Mouse (Mus musculus): Measurements from ENCODE around the gene Fam227b.

The Fam227b gene

GRCm38 (mm10) chr2:126151855-126152571 lies at the start of gene Fam227b, which contains the start of gene Dtwd1:
TSS of gene Fam227b (minus strand) at chr2:126152004.
TSS of gene Dtwd1 (plus strand) at chr2:126152141.
- peak; percentile 97 to 99 for DNase-seq (ENCODE audit: low spot score in 2 of 2)

GRCm38 (mm10) chr2:126198971-126199370 lies 47.2 kb upstream of the Fam227b start:
- no peak for DNase-seq (ENCODE audit: low spot score in 2 of 2)

GRCm38 (mm10) chr2:126195631-126196356 lies 44.0 kb upstream of the Fam227b start:
- no peak for DNase-seq (ENCODE audit: low spot score in 2 of 2)

- no peak for DNase-seq (ENCODE audit: low spot score in 2 of 2)
These were observed 40.3 kb upstream of the Fam227b start for GRCm38 (mm10) chr2:126192129-126192528.

GRCm38 (mm10) chr2:126191306-126191705 lies 39.5 kb upstream of the Fam227b start:
- DNase-seq (ENCODE audit: low spot score in 2 of 2), result no peak

GRCm38 (mm10) chr2:126171427-126171826 lies 19.6 kb upstream of the Fam227b start:
- DNase-seq (ENCODE audit: low spot score in 2 of 2), result no peak

GRCm38 (mm10) chr2:126166848-126167617 lies 15.2 kb upstream of the Fam227b start:
- DNase-seq (ENCODE audit: low spot score in 2 of 2), result no peak

GRCm38 (mm10) chr2:126166335-126166734 lies 14.5 kb upstream of the Fam227b start:
- DNase-seq (ENCODE audit: low spot score in 2 of 2), result no peak

- DNase-seq (ENCODE audit: low spot score in 2 of 2), result no peak
These were observed 13.6 kb upstream of the Fam227b start for GRCm38 (mm10) chr2:126165277-126166018.

- DNase-seq (ENCODE audit: low spot score in 2 of 2), result no peak
These were observed 4.1 kb downstream of the Fam227b start for GRCm38 (mm10) chr2:126147723-126148122.

- no peak for DNase-seq (ENCODE audit: low spot score in 2 of 2)
These were observed 57.2 kb downstream of the Fam227b start for GRCm38 (mm10) chr2:126094616-126095015.

GRCm38 (mm10) chr2:126090432-126090831 lies 61.4 kb downstream of the Fam227b start:
- DNase-seq (ENCODE audit: low spot score in 2 of 2), result no peak

GRCm38 (mm10) chr2:126086187-126086586 lies 65.6 kb downstream of the Fam227b start:
- DNase-seq (ENCODE audit: low spot score in 2 of 2), result no peak

GRCm38 (mm10) chr2:126084326-126084725 lies 67.5 kb downstream of the Fam227b start:
- DNase-seq (ENCODE audit: low spot score in 2 of 2), result no peak

- no peak for DNase-seq (ENCODE audit: low spot score in 2 of 2)
These were observed 72.7 kb downstream of the Fam227b start for GRCm38 (mm10) chr2:126079086-126079485.

- no peak for DNase-seq (ENCODE audit: low spot score in 2 of 2)
These were observed 75.3 kb downstream of the Fam227b start for GRCm38 (mm10) chr2:126076506-126076905.

- DNase-seq (ENCODE audit: low spot score in 2 of 2), result no peak
These were observed 78.1 kb downstream of the Fam227b start for GRCm38 (mm10) chr2:126073744-126074143.

GRCm38 (mm10) chr2:126069740-126070139 lies 82.1 kb downstream of the Fam227b start:
- DNase-seq (ENCODE audit: low spot score in 2 of 2), result no peak

GRCm38 (mm10) chr2:126065303-126065856 lies 86.4 kb downstream of the Fam227b start:
- no peak for DNase-seq (ENCODE audit: low spot score in 2 of 2)

- DNase-seq (ENCODE audit: low spot score in 2 of 2), result no peak
These were observed 87.0 kb downstream of the Fam227b start for GRCm38 (mm10) chr2:126064814-126065213.

- no peak for DNase-seq (ENCODE audit: low spot score in 2 of 2)
These were observed 88.9 kb downstream of the Fam227b start for GRCm38 (mm10) chr2:126062876-126063275.

Data from urinary bladder, adult 18-20 months (tissue).